Mouse (Mus musculus) hindbrain, postnatal 0 days (tissue): ENCODE data around the gene Usp37. TPM values are rescaled to one million over a fixed set of nuclear protein-coding genes. Genes with fewer than 3 reads are reported as not detected.

Experiments
- ATAC-seq: fragments of 200-750 bp; cut with Nextera tagmentation; 2 replicates; pipeline ENCODE4 v1.8.0; 2017; ENCODE audit warnings: mild to moderate bottlenecking, moderate TSS enrichment, moderate library complexity
- DNase-seq: peaks from one replicate; pipeline ENCODE4 v3.0.0-alpha.2; 2015; ENCODE audit warnings: low spot score
- H3K27ac ChIP-seq: fragments of 300-500 bp; sonication (generic); 2 replicates; pipeline ENCODE4 v1.5.1; 2014; ENCODE audit warnings: mild to moderate bottlenecking
- H3K27me3 ChIP-seq: fragments of 300-500 bp; sonication (generic); 2 replicates; pipeline ENCODE4 v1.6.1; 2014; ENCODE audit warnings: low read length, mixed read lengths; ENCODE audit not compliant: insufficient read depth
- H3K36me3 ChIP-seq: fragments of 300-500 bp; sonication (generic); 2 replicates; pipeline ENCODE4 v1.6.1; 2014; ENCODE audit warnings: low read length, mixed read lengths; ENCODE audit not compliant: insufficient read depth
- H3K4me1 ChIP-seq: fragments of 300-500 bp; sonication (generic); 2 replicates; pipeline ENCODE4 v1.6.1; 2014; ENCODE audit warnings: antibody characterized with exemption, low read length, mixed read lengths; ENCODE audit not compliant: insufficient read depth
- H3K4me2 ChIP-seq: fragments of 300-500 bp; sonication (generic); 2 replicates; pipeline ENCODE4 v1.6.1; 2014; ENCODE audit warnings: low read depth, mild to moderate bottlenecking, low read length, moderate library complexity, mixed read lengths
- H3K4me3 ChIP-seq: fragments of 300-500 bp; sonication (generic); 2 replicates; pipeline ENCODE4 v1.5.1; 2014; ENCODE audit warnings: low read length
- H3K9ac ChIP-seq: fragments of 300-500 bp; sonication (generic); replicated peaks from 2 replicates; pipeline ENCODE4 v1.6.1; 2014; ENCODE audit warnings: mild to moderate bottlenecking, low read length, moderate library complexity, mixed read lengths
- H3K9me3 ChIP-seq: fragments of 300-500 bp; sonication (generic); 2 replicates; pipeline ENCODE4 v1.6.1; 2016; ENCODE audit warnings: low read length, mixed read lengths
- CTCF ChIP-seq: IDR thresholded peaks from 2 replicates; pipeline ENCODE4 v1.5.1; 2016; ENCODE audit warnings: antibody characterized with exemption, control low read depth, low read depth
- WGBS: fragments of 180-500 bp; shearing (Covaris S2); extraction: QIAGEN DNeasy Blood & Tissue Kit; methylation state at CpG from one replicate; pipeline ENCODE4 v1.1.7; 2014; 5-methylcytosine and 5-hydroxymethylcytosine counted together
- polyA plus RNA-seq: library from polyadenylated mRNA; unstranded; fragments of >200 nt; fragmentation: Nextera tagmentation; extraction: Ambion mirVana; gene quantifications from 2 replicates; pipeline ENCODE4 v1.2.1, GENCODE M21; 2015
- total RNA-seq: library from RNA; depleted of rRNA; stranded (reverse); fragments of >200 nt; gene quantifications from 2 replicates; pipeline ENCODE4 v1.2.3, GENCODE M21; 2014

The Usp37 gene
- total and polyA plus RNA-seq, 2 experiments from 2014 or later: 13.0 to 17.4 TPM

- Histone ChIP-seq H3K27me3 (no peaks in the 10 kb centered on the region), H3K36me3 (peaks cover 89% of the 10 kb centered on the region), H3K27ac (no peak overlapping the region), H3K9me3 (no peaks in the 10 kb centered on the region), H3K4me1 (no peaks in the 10 kb centered on the region), H3K4me2 (no peak overlapping the region), H3K4me3 (no peak overlapping the region), H3K9ac (no peak overlapping the region)
- ATAC-seq (no peak), DNase-seq (no peak)
- TF ChIP-seq CTCF: peak; percentile 31
- WGBS: 92% methylated on average over 29 of the region's 29 CpGs
Measured at GRCm38 (mm10) chr1:74569739-74570719, 25.9 kb upstream of the Usp37 start.

- DNase-seq (no peak), ATAC-seq (no peak)
- Histone ChIP-seq H3K36me3 (peaks cover 59% of the 10 kb centered on the region), H3K4me1 (no peaks in the 10 kb centered on the region), H3K9me3 (no peaks in the 10 kb centered on the region), H3K27ac (no peak overlapping the region), H3K4me3 (no peak overlapping the region), H3K27me3 (no peaks in the 10 kb centered on the region), H3K9ac (no peak overlapping the region), H3K4me2 (no peak overlapping the region)
- no peak for TF ChIP-seq CTCF
- 48% methylated on average over 6 of the region's 6 CpGs for WGBS
Measured at GRCm38 (mm10) chr1:74565834-74566233, 21.8 kb upstream of the Usp37 start.

- Histone ChIP-seq H3K4me3 (no peak overlapping the region), H3K9ac (no peak overlapping the region), H3K27me3 (no peaks in the 10 kb centered on the region), H3K36me3 (peaks cover under 1% of the 10 kb centered on the region; the same call in 1 of the 2 replicates), H3K4me2 (no peak overlapping the region), H3K4me1 (no peaks in the 10 kb centered on the region), H3K9me3 (no peaks in the 10 kb centered on the region), H3K27ac (no peak overlapping the region)
- no peak for TF ChIP-seq CTCF
- ATAC-seq: no peak
- DNase-seq: no peak
- 90% methylated on average over 5 of the region's 5 CpGs for WGBS
Measured at GRCm38 (mm10) chr1:74559061-74559460, 15.0 kb upstream of the Usp37 start.

GRCm38 (mm10) chr1:74542451-74542961 is 1.6 kb downstream of the Usp37 start, which contains the start of gene Plcd4:
Plcd4 (plus strand) TSS chr1:74542888.
- H3K4me2 ChIP-seq: peak within 1 kb of the TSS; percentile 52
- H3K27me3 ChIP-seq: no peaks in the 10 kb centered on the region
- peak within 1 kb of the TSS; percentile 74 for H3K27ac ChIP-seq
- DNase-seq: peak; percentile 73
- H3K9ac ChIP-seq: peak within 1 kb of the TSS; percentile 30
- ATAC-seq: peak; percentile 90
- no peaks in the 10 kb centered on the region for H3K36me3 ChIP-seq
- peak within 1 kb of the TSS; percentile 21 for H3K4me3 ChIP-seq
- TF ChIP-seq CTCF: no peak
- peaks cover 10% of the 10 kb centered on the region; the same call in 1 of the 2 replicates for H3K4me1 ChIP-seq
- 6% methylated on average over 6 of the region's 6 CpGs for whole genome bisulfite sequencing
- no peaks in the 10 kb centered on the region for H3K9me3 ChIP-seq

- H3K4me3 ChIP-seq: no peak overlapping the region
- H3K36me3 ChIP-seq: no peaks in the 10 kb centered on the region
- TF ChIP-seq CTCF: no peak
- H3K27ac ChIP-seq: no peak overlapping the region
- ATAC-seq: peak; percentile 63
- peak; percentile 79 for DNase-seq
- H3K4me1 ChIP-seq: peaks cover 10% of the 10 kb centered on the region; the same call in 1 of the 2 replicates
- H3K9ac ChIP-seq: no peak overlapping the region
- no peaks in the 10 kb centered on the region for H3K9me3 ChIP-seq
- H3K4me2 ChIP-seq: no peak overlapping the region
- no peaks in the 10 kb centered on the region for H3K27me3 ChIP-seq
Measured at GRCm38 (mm10) chr1:74538650-74539049, 5.4 kb downstream of the Usp37 start.

DNA sequence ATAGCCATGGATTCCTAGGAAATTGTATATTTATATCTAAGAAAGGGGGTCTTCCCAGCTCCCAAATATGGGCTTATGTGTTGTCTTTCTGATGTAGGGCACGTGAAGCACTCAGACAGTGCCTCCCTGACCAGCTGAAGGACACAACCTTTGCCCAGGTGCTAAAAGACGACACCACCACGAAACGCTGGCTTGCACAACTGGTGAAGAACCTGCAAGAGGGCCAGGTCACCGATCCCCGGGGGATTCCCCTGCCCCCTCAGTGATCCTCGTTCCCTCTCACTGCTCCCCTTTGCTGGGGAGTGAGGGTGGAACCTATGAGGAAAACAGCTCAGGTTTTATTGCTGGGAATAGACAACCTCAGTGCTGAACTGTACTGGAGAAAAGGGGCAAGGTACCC is 15.5 kb downstream of the Usp37 start:
- no peaks in the 10 kb centered on the region for H3K4me1 ChIP-seq
- ATAC-seq (no peak), DNase-seq (no peak)
- no peak for TF ChIP-seq CTCF
- no peaks in the 10 kb centered on the region for H3K27me3 ChIP-seq
- H3K27ac ChIP-seq: no peak overlapping the region
- 97% methylated on average over 7 of the region's 7 CpGs for WGBS
- peaks cover 59% of the 10 kb centered on the region for H3K36me3 ChIP-seq
- no peaks in the 10 kb centered on the region for H3K9me3 ChIP-seq
- no peak overlapping the region for H3K4me3 ChIP-seq
- no peak overlapping the region for H3K4me2 ChIP-seq
- no peak overlapping the region for H3K9ac ChIP-seq

DNA sequence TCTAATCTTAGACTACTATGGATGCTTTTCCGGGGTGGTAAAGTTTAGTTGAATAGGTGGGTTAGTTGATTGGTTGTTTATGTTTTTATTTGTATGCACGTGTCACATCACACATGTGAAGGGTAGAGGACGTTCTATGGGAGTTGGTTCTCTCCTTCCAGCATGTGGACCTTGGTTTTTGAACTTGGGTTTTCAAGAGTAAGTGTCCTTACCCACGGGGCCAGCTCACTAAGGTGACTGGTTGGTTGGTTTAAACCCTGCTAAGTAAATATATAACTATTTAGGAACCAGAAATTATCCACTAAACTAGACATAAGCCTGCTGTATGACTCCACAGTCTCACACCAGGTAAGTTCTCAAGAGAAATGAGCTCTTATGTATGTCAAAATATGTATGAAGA is 19.3 kb downstream of the Usp37 start:
- H3K27me3 ChIP-seq: no peaks in the 10 kb centered on the region
- H3K9ac ChIP-seq: no peak overlapping the region
- TF ChIP-seq CTCF: no peak
- H3K36me3 ChIP-seq: peaks cover 69% of the 10 kb centered on the region
- no peak overlapping the region for H3K4me2 ChIP-seq
- H3K27ac ChIP-seq: no peak overlapping the region
- WGBS: 94% methylated on average over 4 of the region's 4 CpGs
- H3K4me3 ChIP-seq: no peak overlapping the region
- no peaks in the 10 kb centered on the region for H3K9me3 ChIP-seq
- DNase-seq (no peak), ATAC-seq (no peak)
- no peaks in the 10 kb centered on the region for H3K4me1 ChIP-seq
